Mouse (Mus musculus): ENCODE measurements at regions not wholly inside any gene's neighbourhood (a gene's known extent, or its start where the extent isn't known, plus 50 kb on each side); places are given as distances from the start of the nearest gene placed in this dataset.

- no peaks in the 10 kb centered on the region for H3K4me1 ChIP-seq (replicated peaks)
- no peak overlapping the region for H3K27ac ChIP-seq
- no peaks in the 10 kb centered on the region for H3K27me3 ChIP-seq (ENCODE audit: insufficient read depth, poor library complexity, severe bottlenecking)
- no peak overlapping the region for H3K4me3 ChIP-seq
- no peak for DNase-seq (ENCODE audit: low spot score)
- no peaks in the 10 kb centered on the region for H3K36me3 ChIP-seq
- no peaks in the 10 kb centered on the region for H3K9me3 ChIP-seq
- 68% methylated on average over 8 of the region's 8 CpGs for WGBS
Measured at GRCm38 (mm10) chr8:41552747-41553534, 136.1 kb upstream of the Frg1 start.

- WGBS = 79% methylated on average over 15 of the region's 15 CpGs
- no peaks in the 10 kb centered on the region for H3K9me3 ChIP-seq
- no peak for DNase-seq (ENCODE audit: low spot score)
Measured at GRCm38 (mm10) chr8:41551925-41552414, 135.1 kb upstream of the Frg1 start.

GRCm38 (mm10) chr8:41550095-41550420, 133.2 kb upstream of the Frg1 start:
- Histone ChIP-seq H3K36me3 (no peaks in the 10 kb centered on the region), H3K4me3 (no peak overlapping the region), H3K9me3 (no peaks in the 10 kb centered on the region), H3K27ac (no peak overlapping the region), H3K27me3 (ENCODE audit: insufficient read depth, poor library complexity, severe bottlenecking) (no peaks in the 10 kb centered on the region), H3K4me1 (replicated peaks) (no peaks in the 10 kb centered on the region)
- WGBS = 88% methylated on average over 2 of the region's 2 CpGs
- no peak for DNase-seq (ENCODE audit: low spot score)

More at GRCm38 (mm10) chr8:41551925-41552414, 135.1 kb upstream of the Frg1 start:
- H3K27me3 ChIP-seq (ENCODE audit: insufficient read depth, poor library complexity, severe bottlenecking) = no peaks in the 10 kb centered on the region
- H3K36me3 ChIP-seq = no peaks in the 10 kb centered on the region
- H3K27ac ChIP-seq = no peak overlapping the region
- no peak overlapping the region for H3K4me3 ChIP-seq
- no peaks in the 10 kb centered on the region for H3K4me1 ChIP-seq (replicated peaks)

GRCm38 (mm10) chr8:41549220-41550094, 132.6 kb upstream of the Frg1 start:
- no peak overlapping the region for H3K27ac ChIP-seq
- WGBS = 74% methylated on average over 25 of the region's 25 CpGs

GRCm38 (mm10) chr8:41547730-41548368, 131.0 kb upstream of the Frg1 start:
- Histone ChIP-seq H3K27ac (no peak overlapping the region), H3K9me3 (no peaks in the 10 kb centered on the region), H3K27me3 (ENCODE audit: insufficient read depth, poor library complexity, severe bottlenecking) (no peaks in the 10 kb centered on the region), H3K36me3 (no peaks in the 10 kb centered on the region), H3K4me3 (no peak overlapping the region), H3K4me1 (replicated peaks) (no peaks in the 10 kb centered on the region)
- DNase-seq (ENCODE audit: low spot score) = no peak
- 84% methylated on average over 7 of the region's 7 CpGs for WGBS

More at GRCm38 (mm10) chr8:41549220-41550094, 132.6 kb upstream of the Frg1 start:
- Histone ChIP-seq H3K4me1 (replicated peaks) (no peaks in the 10 kb centered on the region), H3K36me3 (no peaks in the 10 kb centered on the region), H3K4me3 (no peak overlapping the region), H3K27me3 (ENCODE audit: insufficient read depth, poor library complexity, severe bottlenecking) (no peaks in the 10 kb centered on the region), H3K9me3 (no peaks in the 10 kb centered on the region)
- no peak for DNase-seq (ENCODE audit: low spot score)

- Histone ChIP-seq H3K4me3 (no peak overlapping the region), H3K4me1 (replicated peaks) (no peaks in the 10 kb centered on the region), H3K9me3 (0 out of 2 replicates have a peak, but pooled peaks cover 2% of the 10 kb centered on the region), H3K36me3 (no peaks in the 10 kb centered on the region), H3K27me3 (ENCODE audit: insufficient read depth, poor library complexity, severe bottlenecking) (no peaks in the 10 kb centered on the region), H3K27ac (no peak overlapping the region)
- DNase-seq (ENCODE audit: low spot score) = no peak
- WGBS = 87% methylated on average over 5 of the region's 5 CpGs
Measured at GRCm38 (mm10) chr8:41532212-41532611, 115.3 kb upstream of the Frg1 start.

GRCm38 (mm10) chr8:41529581-41529980, 112.7 kb upstream of the Frg1 start:
- H3K4me1 ChIP-seq (replicated peaks) = no peaks in the 10 kb centered on the region

GRCm38 (mm10) chr8:41526283-41526682, 109.4 kb upstream of the Frg1 start:
- no peaks in the 10 kb centered on the region for H3K36me3 ChIP-seq
- no peaks in the 10 kb centered on the region for H3K9me3 ChIP-seq
- no peak for DNase-seq (ENCODE audit: low spot score)
- H3K4me1 ChIP-seq (replicated peaks) = no peaks in the 10 kb centered on the region
- WGBS = 79% methylated on average over 7 of the region's 7 CpGs
- H3K4me3 ChIP-seq = no peak overlapping the region
- H3K27ac ChIP-seq = no peak overlapping the region
- H3K27me3 ChIP-seq (ENCODE audit: insufficient read depth, poor library complexity, severe bottlenecking) = no peaks in the 10 kb centered on the region

More at GRCm38 (mm10) chr8:41529581-41529980, 112.7 kb upstream of the Frg1 start:
- Histone ChIP-seq H3K27me3 (ENCODE audit: insufficient read depth, poor library complexity, severe bottlenecking) (no peaks in the 10 kb centered on the region), H3K4me3 (no peak overlapping the region), H3K27ac (no peak overlapping the region), H3K9me3 (0 out of 2 replicates have a peak, but pooled peaks cover 2% of the 10 kb centered on the region), H3K36me3 (no peaks in the 10 kb centered on the region)
- DNase-seq (ENCODE audit: low spot score) = no peak
- 91% methylated on average over 8 of the region's 8 CpGs for WGBS

GRCm38 (mm10) chr8:41485163-41485562, 68.3 kb upstream of the Frg1 start:
- H3K27me3 ChIP-seq (ENCODE audit: insufficient read depth, poor library complexity, severe bottlenecking) = no peaks in the 10 kb centered on the region
- no peak for DNase-seq (ENCODE audit: low spot score)
- H3K36me3 ChIP-seq = no peaks in the 10 kb centered on the region
- H3K4me3 ChIP-seq = no peak overlapping the region
- no peaks in the 10 kb centered on the region for H3K4me1 ChIP-seq (replicated peaks)
- H3K27ac ChIP-seq = no peak overlapping the region
- H3K9me3 ChIP-seq = no peaks in the 10 kb centered on the region
- 86% methylated on average over 5 of the region's 5 CpGs for WGBS

GRCm38 (mm10) chr8:41483297-41483696, 66.4 kb upstream of the Frg1 start:
- WGBS = 90% methylated on average over 3 of the region's 3 CpGs

GRCm38 (mm10) chr8:41472992-41473699, 56.3 kb upstream of the Frg1 start:
- no peak overlapping the region for H3K27ac ChIP-seq
- H3K36me3 ChIP-seq = no peaks in the 10 kb centered on the region
- no peaks in the 10 kb centered on the region for H3K4me1 ChIP-seq (replicated peaks)
- DNase-seq (ENCODE audit: low spot score) = no peak
- no peaks in the 10 kb centered on the region for H3K9me3 ChIP-seq
- H3K27me3 ChIP-seq (ENCODE audit: insufficient read depth, poor library complexity, severe bottlenecking) = no peaks in the 10 kb centered on the region
- WGBS = 71% methylated on average over 8 of the region's 8 CpGs
- no peak overlapping the region for H3K4me3 ChIP-seq

More at GRCm38 (mm10) chr8:41483297-41483696, 66.4 kb upstream of the Frg1 start:
- H3K27me3 ChIP-seq (ENCODE audit: insufficient read depth, poor library complexity, severe bottlenecking) = no peaks in the 10 kb centered on the region
- no peaks in the 10 kb centered on the region for H3K4me1 ChIP-seq (replicated peaks)
- DNase-seq (ENCODE audit: low spot score) = no peak
- H3K4me3 ChIP-seq = no peak overlapping the region
- H3K27ac ChIP-seq = no peak overlapping the region
- H3K9me3 ChIP-seq = no peaks in the 10 kb centered on the region
- H3K36me3 ChIP-seq = no peaks in the 10 kb centered on the region

GRCm38 (mm10) chr8:41472233-41472632, 55.4 kb upstream of the Frg1 start:
- 95% methylated on average over 3 of the region's 3 CpGs for WGBS
- Histone ChIP-seq H3K36me3 (no peaks in the 10 kb centered on the region), H3K4me3 (no peak overlapping the region), H3K4me1 (replicated peaks) (no peaks in the 10 kb centered on the region), H3K9me3 (no peaks in the 10 kb centered on the region), H3K27ac (no peak overlapping the region), H3K27me3 (ENCODE audit: insufficient read depth, poor library complexity, severe bottlenecking) (no peaks in the 10 kb centered on the region)
- no peak for DNase-seq (ENCODE audit: low spot score)

Data from hindbrain, embryonic 10.5 days (tissue).